Mouse (Mus musculus): Measurements from ENCODE around the gene Slc34a3. TPM values are rescaled to one million over a fixed set of nuclear protein-coding genes. Genes with fewer than 3 reads are reported as not detected.

Gene Slc34a3
- not detected for polyA plus RNA-seq (2014; fragmentation: Illumina TruSeq; extraction: RNeasy Lipid Tissue Mini Kit (QIAGEN cat#74804); ENCODE audit: low replicate concordance)

GRCm38 (mm10) chr2:25234050-25234449 lies at the start of gene Slc34a3:
Gene Slc34a3 (minus strand): TSS chr2:25234364.

GRCm38 (mm10) chr2:25271827-25272511 lies 37.8 kb upstream of the Slc34a3 start, which contains the start of the genes Ssna1 and Anapc2:
Gene Ssna1 (minus strand): TSS chr2:25272438.
Gene Anapc2 (plus strand): TSS chr2:25272478.

GRCm38 (mm10) chr2:25262291-25262767 lies 28.2 kb upstream of the Slc34a3 start, which contains the start of gene Tprn:
Gene Tprn (plus strand): TSS chr2:25262618.

GRCm38 (mm10) chr2:25255284-25255779 lies 21.2 kb upstream of the Slc34a3 start, which contains the start of gene Tmem203:
Gene Tmem203 (plus strand): TSS chr2:25255439.

GRCm38 (mm10) chr2:25246183-25247072 lies 12.3 kb upstream of the Slc34a3 start, which contains the start of gene AL732309.1:
Gene AL732309.1 (minus strand): TSS chr2:25246863.

GRCm38 (mm10) chr2:25242101-25242506 lies 7.9 kb upstream of the Slc34a3 start, which contains the start of the genes Rnf208 and Cysrt1:
Gene Rnf208 (plus strand): TSS chr2:25242255.
Gene Cysrt1 (minus strand): TSS chr2:25242452.

GRCm38 (mm10) chr2:25236614-25237013 lies 2.5 kb upstream of the Slc34a3 start, which contains the start of gene Rnf224:
Gene Rnf224 (minus strand): TSS chr2:25236787.

GRCm38 (mm10) chr2:25224492-25224765 lies 9.7 kb downstream of the Slc34a3 start, which contains the start of gene Tubb4b:
Gene Tubb4b (minus strand): TSS chr2:25224702.

GRCm38 (mm10) chr2:25218445-25218844 lies 15.7 kb downstream of the Slc34a3 start, which contains the start of gene Fam166a:
Gene Fam166a (plus strand): TSS chr2:25218745.

GRCm38 (mm10) chr2:25214444-25214843 lies 19.7 kb downstream of the Slc34a3 start, which contains the start of gene Stpg3:
Gene Stpg3 (minus strand): TSS chr2:25214637.

GRCm38 (mm10) chr2:25211121-25211670 lies 23.0 kb downstream of the Slc34a3 start, which contains the start of gene Nelfb:
Gene Nelfb (minus strand): TSS chr2:25211489.

GRCm38 (mm10) chr2:25196172-25196954 lies 37.8 kb downstream of the Slc34a3 start, which contains the start of gene Tor4a:
Gene Tor4a (minus strand): TSS chr2:25196886.

GRCm38 (mm10) chr2:25180478-25180903 lies 53.7 kb downstream of the Slc34a3 start, which contains the start of gene Nrarp:
Gene Nrarp (plus strand): TSS chr2:25180758.

Other genes starting within 250 kb of the Slc34a3 start
- gene Nsmf, start 180.0 kb downstream of the Slc34a3 start, polyA plus RNA-seq (2014; fragmentation: Illumina TruSeq; extraction: RNeasy Lipid Tissue Mini Kit (QIAGEN cat#74804); ENCODE audit: low replicate concordance), result 1.8 TPM
- gene Entpd8, start 154.1 kb downstream of the Slc34a3 start, polyA plus RNA-seq (2014; fragmentation: Illumina TruSeq; extraction: RNeasy Lipid Tissue Mini Kit (QIAGEN cat#74804); ENCODE audit: low replicate concordance), result 43.1 TPM
- not detected for gene Noxa1, start 139.2 kb downstream of the Slc34a3 start, polyA plus RNA-seq (2014; fragmentation: Illumina TruSeq; extraction: RNeasy Lipid Tissue Mini Kit (QIAGEN cat#74804); ENCODE audit: low replicate concordance)
- 17.8 TPM for gene Nrarp, start 53.6 kb downstream of the Slc34a3 start, polyA plus RNA-seq (2014; fragmentation: Illumina TruSeq; extraction: RNeasy Lipid Tissue Mini Kit (QIAGEN cat#74804); ENCODE audit: low replicate concordance)
- 2.0 TPM for gene Tor4a, start 37.5 kb downstream of the Slc34a3 start, polyA plus RNA-seq (2014; fragmentation: Illumina TruSeq; extraction: RNeasy Lipid Tissue Mini Kit (QIAGEN cat#74804); ENCODE audit: low replicate concordance)
- 3.2 TPM for gene Nelfb, start 22.9 kb downstream of the Slc34a3 start, polyA plus RNA-seq (2014; fragmentation: Illumina TruSeq; extraction: RNeasy Lipid Tissue Mini Kit (QIAGEN cat#74804); ENCODE audit: low replicate concordance)
- not detected for gene Stpg3, start 19.7 kb downstream of the Slc34a3 start, polyA plus RNA-seq (2014; fragmentation: Illumina TruSeq; extraction: RNeasy Lipid Tissue Mini Kit (QIAGEN cat#74804); ENCODE audit: low replicate concordance)
- not detected for gene Fam166a, start 15.6 kb downstream of the Slc34a3 start, polyA plus RNA-seq (2014; fragmentation: Illumina TruSeq; extraction: RNeasy Lipid Tissue Mini Kit (QIAGEN cat#74804); ENCODE audit: low replicate concordance)
- 46.6 TPM for gene Tubb4b, start 9.7 kb downstream of the Slc34a3 start, polyA plus RNA-seq (2014; fragmentation: Illumina TruSeq; extraction: RNeasy Lipid Tissue Mini Kit (QIAGEN cat#74804); ENCODE audit: low replicate concordance)
- gene Rnf224, start 2.4 kb upstream of the Slc34a3 start, polyA plus RNA-seq (2014; fragmentation: Illumina TruSeq; extraction: RNeasy Lipid Tissue Mini Kit (QIAGEN cat#74804); ENCODE audit: low replicate concordance), result not detected
- gene Rnf208, start 7.9 kb upstream of the Slc34a3 start, polyA plus RNA-seq (2014; fragmentation: Illumina TruSeq; extraction: RNeasy Lipid Tissue Mini Kit (QIAGEN cat#74804); ENCODE audit: low replicate concordance), result not detected
- gene Cysrt1, start 8.1 kb upstream of the Slc34a3 start, polyA plus RNA-seq (2014; fragmentation: Illumina TruSeq; extraction: RNeasy Lipid Tissue Mini Kit (QIAGEN cat#74804); ENCODE audit: low replicate concordance), result not detected
- 0.93 TPM for gene AL732309.1, start 12.5 kb upstream of the Slc34a3 start, polyA plus RNA-seq (2014; fragmentation: Illumina TruSeq; extraction: RNeasy Lipid Tissue Mini Kit (QIAGEN cat#74804); ENCODE audit: low replicate concordance)
- gene Tmem203, start 21.1 kb upstream of the Slc34a3 start, polyA plus RNA-seq (2014; fragmentation: Illumina TruSeq; extraction: RNeasy Lipid Tissue Mini Kit (QIAGEN cat#74804); ENCODE audit: low replicate concordance), result not detected
- 2.3 TPM for gene Tprn, start 28.3 kb upstream of the Slc34a3 start, polyA plus RNA-seq (2014; fragmentation: Illumina TruSeq; extraction: RNeasy Lipid Tissue Mini Kit (QIAGEN cat#74804); ENCODE audit: low replicate concordance)
- 0.56 TPM for gene Ssna1, start 38.1 kb upstream of the Slc34a3 start, polyA plus RNA-seq (2014; fragmentation: Illumina TruSeq; extraction: RNeasy Lipid Tissue Mini Kit (QIAGEN cat#74804); ENCODE audit: low replicate concordance)
- 4.6 TPM for gene Anapc2, start 38.1 kb upstream of the Slc34a3 start, polyA plus RNA-seq (2014; fragmentation: Illumina TruSeq; extraction: RNeasy Lipid Tissue Mini Kit (QIAGEN cat#74804); ENCODE audit: low replicate concordance)
- gene Tmem210, start 53.8 kb upstream of the Slc34a3 start, polyA plus RNA-seq (2014; fragmentation: Illumina TruSeq; extraction: RNeasy Lipid Tissue Mini Kit (QIAGEN cat#74804); ENCODE audit: low replicate concordance), result not detected
- 0.37 TPM for gene Lrrc26, start 55.6 kb upstream of the Slc34a3 start, polyA plus RNA-seq (2014; fragmentation: Illumina TruSeq; extraction: RNeasy Lipid Tissue Mini Kit (QIAGEN cat#74804); ENCODE audit: low replicate concordance)
- gene Grin1, start 84.8 kb upstream of the Slc34a3 start, polyA plus RNA-seq (2014; fragmentation: Illumina TruSeq; extraction: RNeasy Lipid Tissue Mini Kit (QIAGEN cat#74804); ENCODE audit: low replicate concordance), result not detected
- gene Man1b1, start 98.0 kb upstream of the Slc34a3 start, polyA plus RNA-seq (2014; fragmentation: Illumina TruSeq; extraction: RNeasy Lipid Tissue Mini Kit (QIAGEN cat#74804); ENCODE audit: low replicate concordance), result 13.8 TPM
- gene Dpp7, start 122.0 kb upstream of the Slc34a3 start, polyA plus RNA-seq (2014; fragmentation: Illumina TruSeq; extraction: RNeasy Lipid Tissue Mini Kit (QIAGEN cat#74804); ENCODE audit: low replicate concordance), result 2.0 TPM
- 5.0 TPM for gene Uap1l1, start 131.3 kb upstream of the Slc34a3 start, polyA plus RNA-seq (2014; fragmentation: Illumina TruSeq; extraction: RNeasy Lipid Tissue Mini Kit (QIAGEN cat#74804); ENCODE audit: low replicate concordance)
- gene Sapcd2, start 138.0 kb upstream of the Slc34a3 start, polyA plus RNA-seq (2014; fragmentation: Illumina TruSeq; extraction: RNeasy Lipid Tissue Mini Kit (QIAGEN cat#74804); ENCODE audit: low replicate concordance), result 0.11 TPM
- gene Entpd2, start 161.5 kb upstream of the Slc34a3 start, polyA plus RNA-seq (2014; fragmentation: Illumina TruSeq; extraction: RNeasy Lipid Tissue Mini Kit (QIAGEN cat#74804); ENCODE audit: low replicate concordance), result not detected
- 4.4 TPM for gene Npdc1, start 165.0 kb upstream of the Slc34a3 start, polyA plus RNA-seq (2014; fragmentation: Illumina TruSeq; extraction: RNeasy Lipid Tissue Mini Kit (QIAGEN cat#74804); ENCODE audit: low replicate concordance)
- not detected for gene Fut7, start 188.9 kb upstream of the Slc34a3 start, polyA plus RNA-seq (2014; fragmentation: Illumina TruSeq; extraction: RNeasy Lipid Tissue Mini Kit (QIAGEN cat#74804); ENCODE audit: low replicate concordance)
- gene Abca2, start 194.3 kb upstream of the Slc34a3 start, polyA plus RNA-seq (2014; fragmentation: Illumina TruSeq; extraction: RNeasy Lipid Tissue Mini Kit (QIAGEN cat#74804); ENCODE audit: low replicate concordance), result 0.48 TPM
- gene Clic3, start 222.5 kb upstream of the Slc34a3 start, polyA plus RNA-seq (2014; fragmentation: Illumina TruSeq; extraction: RNeasy Lipid Tissue Mini Kit (QIAGEN cat#74804); ENCODE audit: low replicate concordance), result not detected
- 5.1 TPM for gene Paxx, start 226.7 kb upstream of the Slc34a3 start, polyA plus RNA-seq (2014; fragmentation: Illumina TruSeq; extraction: RNeasy Lipid Tissue Mini Kit (QIAGEN cat#74804); ENCODE audit: low replicate concordance)
- gene Ptgds, start 235.7 kb upstream of the Slc34a3 start, polyA plus RNA-seq (2014; fragmentation: Illumina TruSeq; extraction: RNeasy Lipid Tissue Mini Kit (QIAGEN cat#74804); ENCODE audit: low replicate concordance), result not detected

Data from small intestine, adult 10 weeks (tissue).